In genomic region chr15:103093655-103094054, GRCm38 (mm10) we compare ENCODE assay signal across 9 mouse cellular contexts.
DNase-seq lines count a peak whose midpoint lies in the region; ATAC-seq and TF ChIP-seq lines count a peak whose summit lies in the region.
"Had no signal": no experiment of that assay in that cellular context is flagged by ENCODE, and none has a peak within 500 bp of the region (broad histone marks: within the 10 kb centered on the region; RNA-seq: fewer than 3 reads in every experiment).

No protein-coding gene starts in this region.

- no peaks in the 10 kb centered on the region for H3K36me3 ChIP-seq in limb, embryonic 14.5 days (ENCODE audit: control insufficient read depth, insufficient read depth, low read length)
- H3K36me3 ChIP-seq in limb, embryonic 10.5 days, result no peaks in the 10 kb centered on the region; the same call in 1 of the 2 replicates
- no peaks in the 10 kb centered on the region for H3K36me3 ChIP-seq in heart, embryonic 11.5 days (ENCODE audit: control insufficient read depth, insufficient read depth, low read length)
- H3K36me3 ChIP-seq: embryonic facial prominence, embryonic 13.5 days had no signal

- no peaks in the 10 kb centered on the region for H3K27me3 ChIP-seq in limb, embryonic 14.5 days (ENCODE audit: control insufficient read depth, insufficient read depth, low read length)
- H3K27me3 ChIP-seq in limb, embryonic 10.5 days (ENCODE audit: low read depth, poor library complexity, severe bottlenecking), result peaks cover 77% of the 10 kb centered on the region
- peaks cover 89% of the 10 kb centered on the region for H3K27me3 ChIP-seq in heart, embryonic 11.5 days (ENCODE audit: control insufficient read depth, insufficient read depth, low read length)

- no peak for TF ChIP-seq POLR2A in limb, embryonic 14.5 days (IDR thresholded peaks at IDR 0.05; ENCODE audit: borderline replicate concordance, extremely low read depth, insufficient read depth, insufficient read length)

- no peak overlapping the region for H3K9ac ChIP-seq in limb, embryonic 14.5 days (ENCODE audit: low read depth, low read length, severe bottlenecking)
- H3K9ac ChIP-seq in heart, embryonic 11.5 days (ENCODE audit: low read depth, low read length), result no peak overlapping the region
- H3K9ac ChIP-seq: embryonic facial prominence, embryonic 13.5 days had no signal

- WGBS in limb, embryonic 14.5 days, result 38% methylated on average over 12 of the region's 12 CpGs
- 77% methylated on average over 12 of the region's 12 CpGs for WGBS in limb, embryonic 10.5 days
- 76% methylated on average over 12 of the region's 12 CpGs for WGBS in heart, embryonic 11.5 days (ENCODE audit: insufficient replicate concordance)

- H3K9me3 ChIP-seq in limb, embryonic 14.5 days (ENCODE audit: control insufficient read depth, low read length), result no peaks in the 10 kb centered on the region
- H3K9me3 ChIP-seq in limb, embryonic 10.5 days (replicated peaks), result no peaks in the 10 kb centered on the region
- no peaks in the 10 kb centered on the region for H3K9me3 ChIP-seq in heart, embryonic 11.5 days (replicated peaks; ENCODE audit: control insufficient read depth, low read length)
- H3K9me3 ChIP-seq: embryonic facial prominence, embryonic 13.5 days had no signal

- no peak overlapping the region for H3K4me2 ChIP-seq in limb, embryonic 14.5 days (replicated peaks; ENCODE audit: low read depth, low read length, severe bottlenecking)
- no peak overlapping the region for H3K4me2 ChIP-seq in heart, embryonic 11.5 days
- H3K4me2 ChIP-seq: embryonic facial prominence, embryonic 13.5 days had no signal

- 0 out of 2 replicates have a peak, but pooled peaks cover 9% of the 10 kb centered on the region for H3K4me1 ChIP-seq in limb, embryonic 14.5 days (ENCODE audit: control insufficient read depth, insufficient read depth, low read length)
- H3K4me1 ChIP-seq in limb, embryonic 10.5 days, result peaks cover 7% of the 10 kb centered on the region; the same call in 1 of the 2 replicates
- no peaks in the 10 kb centered on the region for H3K4me1 ChIP-seq in heart, embryonic 11.5 days (ENCODE audit: control insufficient read depth, insufficient read depth, low read length)
- H3K4me1 ChIP-seq: embryonic facial prominence, embryonic 13.5 days had no signal

- H3K4me3 ChIP-seq in limb, embryonic 14.5 days (replicated peaks; ENCODE audit: low read length), result no peak overlapping the region
- H3K4me3 ChIP-seq in limb, embryonic 10.5 days, result no peak overlapping the region
- no peak overlapping the region for H3K4me3 ChIP-seq in heart, embryonic 11.5 days (ENCODE audit: low read depth, low read length)
- H3K4me3 ChIP-seq: embryonic facial prominence, embryonic 13.5 days had no signal

- DNase-seq in limb, embryonic 14.5 days (ENCODE audit: low spot score), result peak; percentile 45
- DNase-seq in limb, embryonic 10.5 days (ENCODE audit: low spot score), result no peak
- DNase-seq in frontal cortex, postnatal 36 days (ENCODE audit: low spot score in 2 of 2), result peak; percentile 69 to 83
- peak; percentile 22 to 26 for DNase-seq in layer of hippocampus, postnatal 36 days
- peak; percentile 73 to 79 for DNase-seq in right cerebral cortex, postnatal 36 days (ENCODE audit: low spot score in 2 of 2)
- DNase-seq in embryo, embryonic 9.5 days (ENCODE audit: extremely low spot score), result no peak
- DNase-seq in thymus, postnatal 0 days (ENCODE audit: low spot score), result no peak

- peak; percentile 34; the same call in 1 of the 2 replicates for ATAC-seq in limb, embryonic 14.5 days (ENCODE audit: low FRiP score, low read depth)
- no peak for ATAC-seq in heart, embryonic 11.5 days (replicated peaks; ENCODE audit: insufficient number of reproducible peaks, low FRiP score, low TSS enrichment)

- no peak overlapping the region for H3K27ac ChIP-seq in limb, embryonic 14.5 days (replicated peaks; ENCODE audit: low read depth, low read length)
- no peak overlapping the region for H3K27ac ChIP-seq in limb, embryonic 10.5 days
- no peak overlapping the region for H3K27ac ChIP-seq in heart, embryonic 11.5 days (ENCODE audit: low read depth, low read length)
- H3K27ac ChIP-seq: embryonic facial prominence, embryonic 13.5 days had no signal

Comparison
In these comparisons a context has a peak if more than half of its experiments do, and no peak if none do; other contexts are left out.
1. DNase-seq: peak in limb, embryonic 14.5 days (single experiment), frontal cortex, postnatal 36 days (2 of 2), layer of hippocampus, postnatal 36 days (2 of 2) and right cerebral cortex, postnatal 36 days (2 of 2); none in limb, embryonic 10.5 days (single experiment), embryo, embryonic 9.5 days (single experiment) and thymus, postnatal 0 days (single experiment).